17 mouse cellular contexts compared by ENCODE assay signal in the genomic region with DNA sequence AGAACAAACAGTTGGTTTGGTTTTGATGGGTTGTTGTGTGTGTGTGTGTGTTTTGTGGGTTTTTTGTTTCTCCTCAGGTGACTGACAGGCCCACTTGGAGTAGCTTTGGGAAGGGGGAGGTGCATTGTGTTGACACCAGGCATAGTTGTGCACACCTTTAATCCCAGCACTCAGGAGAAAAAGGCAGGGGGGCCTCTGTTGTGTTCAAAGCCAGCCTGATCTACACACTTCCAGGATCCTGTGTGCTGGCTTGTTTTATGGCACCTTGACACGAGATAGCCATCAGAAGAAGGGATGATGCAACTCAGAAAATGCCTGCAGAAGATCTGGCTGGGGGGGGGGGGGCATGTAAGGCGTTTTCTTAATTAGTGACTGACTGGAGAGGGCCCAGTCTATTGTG. TPM values are rescaled to one million over a fixed set of nuclear protein-coding genes. Genes with fewer than 3 reads are reported as not detected.
DNase-seq lines count a peak whose midpoint lies in the region; ATAC-seq and TF ChIP-seq lines count a peak whose summit lies in the region.
"Had no signal": no experiment of that assay in that cellular context is flagged by ENCODE, and none has a peak within 500 bp of the region (broad histone marks: within the 10 kb centered on the region; RNA-seq: fewer than 3 reads in every experiment).

No protein-coding gene starts in this region.

- 84% methylated on average over 2 of the region's 2 CpGs for WGBS in hindbrain, embryonic 14.5 days
- WGBS in hindbrain, postnatal 0 days: 79% methylated on average over 2 of the region's 2 CpGs
- 70% methylated on average over 2 of the region's 2 CpGs for WGBS in embryonic facial prominence, embryonic 10.5 days
- WGBS in liver, embryonic 12.5 days (ENCODE audit: insufficient replicate concordance): 30% methylated on average over 2 of the region's 2 CpGs

- H3K27me3 ChIP-seq in hindbrain, embryonic 14.5 days (ENCODE audit: control insufficient read depth, insufficient read depth, low read length): no peaks in the 10 kb centered on the region
- no peaks in the 10 kb centered on the region for H3K27me3 ChIP-seq in hindbrain, postnatal 0 days (ENCODE audit: insufficient read depth, low read length)
- H3K27me3 ChIP-seq in ES-Bruce4 (ENCODE audit: control insufficient read depth, insufficient read depth, low read length, poor library complexity, severe bottlenecking): no peaks in the 10 kb centered on the region
- H3K27me3 ChIP-seq in embryonic facial prominence, embryonic 10.5 days (replicated peaks; ENCODE audit: low read depth, poor library complexity, severe bottlenecking): no peaks in the 10 kb centered on the region
- no peaks in the 10 kb centered on the region for H3K27me3 ChIP-seq in liver, embryonic 12.5 days (replicated peaks)
- H3K27me3 ChIP-seq: hindbrain, embryonic 15.5 days; stomach, embryonic 15.5 days had no signal

- no peaks in the 10 kb centered on the region for H3K9me3 ChIP-seq in hindbrain, embryonic 14.5 days (ENCODE audit: control insufficient read depth, low read length)
- H3K9me3 ChIP-seq in hindbrain, postnatal 0 days (ENCODE audit: low read length): no peaks in the 10 kb centered on the region
- H3K9me3 ChIP-seq in ES-Bruce4 (replicated peaks; ENCODE audit: control insufficient read depth, insufficient read depth, low read length, poor library complexity, severe bottlenecking): no peaks in the 10 kb centered on the region
- no peaks in the 10 kb centered on the region for H3K9me3 ChIP-seq in embryonic facial prominence, embryonic 10.5 days
- no peaks in the 10 kb centered on the region for H3K9me3 ChIP-seq in liver, embryonic 12.5 days (replicated peaks)
- H3K9me3 ChIP-seq: hindbrain, embryonic 15.5 days; stomach, embryonic 15.5 days had no signal

- TF ChIP-seq CTCF in hindbrain, postnatal 0 days (IDR thresholded peaks at IDR 0.05; ENCODE audit: low read depth): no peak
- TF ChIP-seq CTCF in ES-Bruce4 (IDR thresholded peaks at IDR 0.05; ENCODE audit: low read depth, low read length): no peak

- ATAC-seq in hindbrain, embryonic 14.5 days (ENCODE audit: low FRiP score): no peak
- ATAC-seq in hindbrain, postnatal 0 days: no peak
- ATAC-seq in liver, embryonic 12.5 days: no peak
- ATAC-seq: CD4-positive, CD25-positive, alpha-beta regulatory T cell, adult 4 months had no signal

- no peak overlapping the region for H3K4me3 ChIP-seq in hindbrain, embryonic 14.5 days (replicated peaks; ENCODE audit: low read length)
- H3K4me3 ChIP-seq in hindbrain, postnatal 0 days (ENCODE audit: low read length): no peak overlapping the region
- H3K4me3 ChIP-seq in ES-Bruce4 (ENCODE audit: low read depth, low read length): no peak overlapping the region
- peak overlapping the region; percentile 88; the same call in 1 of the 2 replicates for H3K4me3 ChIP-seq in embryonic facial prominence, embryonic 10.5 days
- H3K4me3 ChIP-seq in liver, embryonic 12.5 days: peak overlapping the region; percentile 75

- H3K9ac ChIP-seq in hindbrain, embryonic 14.5 days: no peak overlapping the region
- H3K9ac ChIP-seq in hindbrain, postnatal 0 days (replicated peaks; ENCODE audit: low read length): no peak overlapping the region
- peak overlapping the region; percentile 56; the same call in 1 of the 2 replicates for H3K9ac ChIP-seq in ES-Bruce4 (ENCODE audit: low read depth, poor library complexity, severe bottlenecking)
- peak overlapping the region; percentile 82; the same call in 1 of the 2 replicates for H3K9ac ChIP-seq in liver, embryonic 12.5 days

- H3K27ac ChIP-seq in hindbrain, embryonic 14.5 days: no peak overlapping the region
- no peak overlapping the region for H3K27ac ChIP-seq in hindbrain, postnatal 0 days
- H3K27ac ChIP-seq in ES-Bruce4 (ENCODE audit: insufficient read depth, low read length): 0 out of 2 replicates have a peak overlapping the region, but pooled peaks have one; percentile 25
- H3K27ac ChIP-seq in embryonic facial prominence, embryonic 10.5 days (replicated peaks): 0 out of 2 replicates have a peak overlapping the region, but pooled peaks have one; percentile 24
- no peak overlapping the region for H3K27ac ChIP-seq in liver, embryonic 12.5 days
- H3K27ac ChIP-seq: gastrocnemius, adult 2 months had no signal

- DNase-seq in hindbrain, embryonic 14.5 days (ENCODE audit: low spot score): no peak
- DNase-seq in hindbrain, postnatal 0 days (ENCODE audit: low spot score): no peak
- no peak for DNase-seq in embryonic facial prominence, embryonic 10.5 days (ENCODE audit: low spot score)
- DNase-seq in frontal cortex, postnatal 25 days (ENCODE audit: low spot score in 2 of 2): no peak
- DNase-seq in kidney, postnatal 4 days: no peak
- DNase-seq: adrenal gland, postnatal 36 days; cerebellum, postnatal 36 days; gastrocnemius, adult 2 months; kidney, postnatal 14 days; lung, postnatal 4 days; right cerebral cortex, postnatal 4 days; thymus, postnatal 4 days had no signal

- TF ChIP-seq EP300 in ES-Bruce4 (IDR thresholded peaks at IDR 0.05; ENCODE audit: insufficient read depth, low read depth, low read length): no peak

- peaks cover 20% of the 10 kb centered on the region for H3K36me3 ChIP-seq in hindbrain, embryonic 14.5 days (replicated peaks; ENCODE audit: control insufficient read depth, insufficient read depth)
- H3K36me3 ChIP-seq in hindbrain, postnatal 0 days (ENCODE audit: insufficient read depth, low read length): peaks cover 10% of the 10 kb centered on the region; the same call in 1 of the 2 replicates
- peaks cover 26% of the 10 kb centered on the region for H3K36me3 ChIP-seq in ES-Bruce4 (ENCODE audit: control insufficient read depth, insufficient read depth, low read length, poor library complexity, severe bottlenecking)
- peaks cover 25% of the 10 kb centered on the region for H3K36me3 ChIP-seq in embryonic facial prominence, embryonic 10.5 days (replicated peaks)
- H3K36me3 ChIP-seq in liver, embryonic 12.5 days: peaks cover 33% of the 10 kb centered on the region

- H3K4me2 ChIP-seq in hindbrain, embryonic 14.5 days (replicated peaks): peak overlapping the region; percentile 66; the same call in 1 of the 2 replicates
- no peak overlapping the region for H3K4me2 ChIP-seq in hindbrain, postnatal 0 days (ENCODE audit: low read depth, low read length)
- H3K4me2 ChIP-seq in liver, embryonic 12.5 days: peak overlapping the region; percentile 88

- H3K4me1 ChIP-seq in hindbrain, embryonic 14.5 days (replicated peaks; ENCODE audit: control insufficient read depth, insufficient read depth, low read length): peaks cover 33% of the 10 kb centered on the region
- H3K4me1 ChIP-seq in hindbrain, postnatal 0 days (ENCODE audit: insufficient read depth, low read length): peaks cover 28% of the 10 kb centered on the region
- H3K4me1 ChIP-seq in ES-Bruce4 (ENCODE audit: control insufficient read depth, insufficient read depth, low read length): no peaks in the 10 kb centered on the region
- H3K4me1 ChIP-seq in embryonic facial prominence, embryonic 10.5 days: peaks cover 32% of the 10 kb centered on the region
- peaks cover 45% of the 10 kb centered on the region for H3K4me1 ChIP-seq in liver, embryonic 12.5 days

- TF ChIP-seq POLR2A in ES-Bruce4 (IDR thresholded peaks at IDR 0.05; ENCODE audit: insufficient read depth, low read length): no peak

RNA-seq across cellular contexts. Expression of gene Sec31a, which starts 14.9 kb away (rescaled TPM):
- 84.8 and 91.0 TPM in 2 replicates for polyA plus RNA-seq in hindbrain, embryonic 14.5 days (2014; fragmentation: Nextera tagmentation; extraction: Ambion mirVana)
- total RNA-seq in hindbrain, postnatal 0 days (2014; rRNA removed): 165 and 209 TPM in 2 replicates
- polyA plus RNA-seq in hindbrain, postnatal 0 days (2015; fragmentation: Nextera tagmentation; extraction: Ambion mirVana): 69.3 and 73.8 TPM in 2 replicates
- polyA plus RNA-seq in ES-Bruce4 (2011; ENCODE audit: insufficient read depth, insufficient read length, low read depth, missing spikeins): 181 and 197 TPM in 2 replicates
- polyA plus RNA-seq in embryonic facial prominence, embryonic 10.5 days (2016; fragmentation: Nextera tagmentation; extraction: Ambion mirVana): 117 and 125 TPM in 2 replicates
- polyA plus RNA-seq in liver, embryonic 12.5 days (2016; fragmentation: Nextera tagmentation; extraction: Ambion mirVana): 65.0 and 67.0 TPM in 2 replicates

Comparison
In these comparisons a context has a peak if more than half of its experiments do, and no peak if none do; other contexts are left out.
1. H3K27ac ChIP-seq: peak in ES-Bruce4 (single experiment) and embryonic facial prominence, embryonic 10.5 days (single experiment); none in hindbrain, embryonic 14.5 days (single experiment), hindbrain, postnatal 0 days (single experiment) and liver, embryonic 12.5 days (single experiment).
2. H3K4me3 ChIP-seq: peak in embryonic facial prominence, embryonic 10.5 days (single experiment) and liver, embryonic 12.5 days (single experiment); none in hindbrain, embryonic 14.5 days (single experiment), hindbrain, postnatal 0 days (single experiment) and ES-Bruce4 (single experiment).
3. H3K9ac ChIP-seq: peak in ES-Bruce4 (single experiment) and liver, embryonic 12.5 days (single experiment); none in hindbrain, embryonic 14.5 days (single experiment) and hindbrain, postnatal 0 days (single experiment).